Mouse (Mus musculus) forebrain, embryonic 12.5 days (tissue): ENCODE results near the gene Mcu. TPM values are rescaled to one million over a fixed set of nuclear protein-coding genes. Genes with fewer than 3 reads are reported as not detected.

ENCODE experiments used
- ATAC-seq: fragments of 200-750 bp; cut with Nextera tagmentation; 2 replicates; pipeline ENCODE4 v1.8.0; 2017; ENCODE audit warnings: moderate TSS enrichment; ENCODE audit not compliant: low FRiP score
- H3K27ac ChIP-seq: fragments of 300-500 bp; sonication (generic); 2 replicates; pipeline ENCODE4 v1.5.1; 2016; ENCODE audit warnings: mild to moderate bottlenecking
- H3K27me3 ChIP-seq: fragments of 300-500 bp; sonication (generic); 2 replicates; pipeline ENCODE4 v1.6.1; 2016; ENCODE audit warnings: mild to moderate bottlenecking
- H3K36me3 ChIP-seq: fragments of 300-500 bp; sonication (generic); replicated peaks from 2 replicates; pipeline ENCODE4 v1.6.1; 2016; ENCODE audit warnings: mild to moderate bottlenecking
- H3K4me1 ChIP-seq: fragments of 300-500 bp; sonication (generic); 2 replicates; pipeline ENCODE4 v1.6.1; 2016
- H3K4me2 ChIP-seq: fragments of 300-500 bp; sonication (generic); 2 replicates; pipeline ENCODE4 v1.6.1; 2016; ENCODE audit warnings: mild to moderate bottlenecking, moderate library complexity
- H3K4me3 ChIP-seq: fragments of 300-500 bp; sonication (generic); replicated peaks from 2 replicates; pipeline ENCODE4 v1.5.1; 2016; ENCODE audit warnings: mild to moderate bottlenecking
- H3K9ac ChIP-seq: fragments of 300-500 bp; sonication (generic); 2 replicates; pipeline ENCODE4 v1.6.1; 2016; ENCODE audit warnings: mild to moderate bottlenecking
- H3K9me3 ChIP-seq: fragments of 300-500 bp; sonication (generic); 2 replicates; pipeline ENCODE4 v1.6.1; 2016
- WGBS: fragments of 180-500 bp; shearing (Covaris S2); methylation state at CpG from one replicate; pipeline ENCODE4 v1.1.7; 2016; 5-methylcytosine and 5-hydroxymethylcytosine counted together
- polyA plus RNA-seq: library from polyadenylated mRNA; unstranded; fragments of >200 nt; fragmentation: Nextera tagmentation; extraction: Ambion mirVana; gene quantifications from 2 replicates; pipeline ENCODE4 v1.2.1, GENCODE M21; 2016

Gene Mcu
- polyA plus RNA-seq, 1 experiment from 2014 or later: 16.1 TPM

- H3K36me3 ChIP-seq: no peaks in the 10 kb centered on the region
- H3K27ac ChIP-seq: no peak overlapping the region
- no peak for ATAC-seq
- no peaks in the 10 kb centered on the region for H3K27me3 ChIP-seq
- 72% methylated on average over 2 of the region's 2 CpGs for WGBS
- H3K4me3 ChIP-seq: no peak overlapping the region
- H3K4me2 ChIP-seq: no peak overlapping the region
- H3K9me3 ChIP-seq: no peaks in the 10 kb centered on the region
- H3K9ac ChIP-seq: no peak overlapping the region
- no peaks in the 10 kb centered on the region for H3K4me1 ChIP-seq
Measured at GRCm38 (mm10) chr10:59636048-59636447, 19.6 kb upstream of the Mcu start.

GRCm38 (mm10) chr10:59629506-59629782 lies 13.0 kb upstream of the Mcu start:
- Histone ChIP-seq H3K4me3 (no peak overlapping the region), H3K4me1 (peaks cover 20% of the 10 kb centered on the region), H3K27ac (no peak overlapping the region), H3K4me2 (no peak overlapping the region), H3K36me3 (no peaks in the 10 kb centered on the region), H3K27me3 (peaks cover 4% of the 10 kb centered on the region; the same call in 1 of the 2 replicates), H3K9ac (no peak overlapping the region), H3K9me3 (no peaks in the 10 kb centered on the region)
- ATAC-seq: no peak
- 82% methylated on average over 4 of the region's 4 CpGs for WGBS

GRCm38 (mm10) chr10:59628641-59629505 lies 12.4 kb upstream of the Mcu start:
- no peak overlapping the region for H3K4me2 ChIP-seq
- H3K36me3 ChIP-seq: no peaks in the 10 kb centered on the region
- peaks cover 4% of the 10 kb centered on the region; the same call in 1 of the 2 replicates for H3K27me3 ChIP-seq
- no peak for ATAC-seq
- H3K4me3 ChIP-seq: no peak overlapping the region
- 0 out of 2 replicates have a peak overlapping the region, but pooled peaks have one; percentile 11 for H3K27ac ChIP-seq
- no peaks in the 10 kb centered on the region for H3K9me3 ChIP-seq
- H3K4me1 ChIP-seq: peaks cover 20% of the 10 kb centered on the region
- H3K9ac ChIP-seq: no peak overlapping the region
- 40% methylated on average over 17 of the region's 17 CpGs for WGBS

- H3K27me3 ChIP-seq: peaks cover 4% of the 10 kb centered on the region; the same call in 1 of the 2 replicates
- H3K36me3 ChIP-seq: no peaks in the 10 kb centered on the region
- H3K4me1 ChIP-seq: peaks cover 10% of the 10 kb centered on the region
- ATAC-seq: no peak
- no peaks in the 10 kb centered on the region for H3K9me3 ChIP-seq
- 76% methylated on average over 5 of the region's 5 CpGs for WGBS
- no peak overlapping the region for H3K4me2 ChIP-seq
- H3K27ac ChIP-seq: no peak overlapping the region
- no peak overlapping the region for H3K9ac ChIP-seq
- no peak overlapping the region for H3K4me3 ChIP-seq
Measured at GRCm38 (mm10) chr10:59623496-59623895, 7.0 kb upstream of the Mcu start.

- Histone ChIP-seq H3K27me3 (peaks cover 4% of the 10 kb centered on the region; the same call in 1 of the 2 replicates), H3K4me2 (no peak overlapping the region), H3K9ac (no peak overlapping the region), H3K4me3 (no peak overlapping the region), H3K36me3 (no peaks in the 10 kb centered on the region), H3K27ac (no peak overlapping the region), H3K4me1 (peaks cover 5% of the 10 kb centered on the region), H3K9me3 (no peaks in the 10 kb centered on the region)
- WGBS: 82% methylated on average over 10 of the region's 10 CpGs
- no peak for ATAC-seq
Measured at GRCm38 (mm10) chr10:59621355-59621754, 4.9 kb upstream of the Mcu start.

GRCm38 (mm10) chr10:59617776-59618175 lies 1.3 kb upstream of the Mcu start:
- H3K4me1 ChIP-seq: peaks cover 22% of the 10 kb centered on the region
- no peaks in the 10 kb centered on the region for H3K9me3 ChIP-seq
- ATAC-seq: no peak
- no peak overlapping the region for H3K4me3 ChIP-seq
- no peaks in the 10 kb centered on the region for H3K36me3 ChIP-seq
- no peaks in the 10 kb centered on the region for H3K27me3 ChIP-seq
- 94% methylated on average over 7 of the region's 7 CpGs for WGBS
- H3K27ac ChIP-seq: no peak overlapping the region
- no peak overlapping the region for H3K4me2 ChIP-seq
- no peak overlapping the region for H3K9ac ChIP-seq

GRCm38 (mm10) chr10:59615981-59616520 lies 441 bp downstream of the Mcu start, which contains the start of gene Gm10322:
Gene Gm10322 (plus strand): TSS chr10:59616063.
- H3K27me3 ChIP-seq: no peaks in the 10 kb centered on the region
- peak within 1 kb of the TSS; percentile 87 for H3K4me2 ChIP-seq
- no peaks in the 10 kb centered on the region for H3K9me3 ChIP-seq
- H3K36me3 ChIP-seq: no peaks in the 10 kb centered on the region
- peak; percentile 76 for ATAC-seq
- WGBS: 0% methylated on average over 43 of the region's 51 CpGs
- peak within 1 kb of the TSS; percentile 80 for H3K27ac ChIP-seq
- peaks cover 22% of the 10 kb centered on the region for H3K4me1 ChIP-seq
- peak within 1 kb of the TSS; percentile 74 for H3K4me3 ChIP-seq
- peak within 1 kb of the TSS; percentile 83 for H3K9ac ChIP-seq

- Histone ChIP-seq H3K4me1 (peaks cover 22% of the 10 kb centered on the region), H3K9me3 (no peaks in the 10 kb centered on the region), H3K27me3 (no peaks in the 10 kb centered on the region), H3K4me2 (peak overlapping the region; percentile 87), H3K9ac (peak overlapping the region; percentile 83), H3K36me3 (no peaks in the 10 kb centered on the region), H3K4me3 (peak overlapping the region; percentile 74), H3K27ac (no peak overlapping the region)
- ATAC-seq: no peak
- 32% methylated on average over 5 of the region's 5 CpGs for WGBS
Measured at GRCm38 (mm10) chr10:59615411-59615810, 1.1 kb downstream of the Mcu start.

GRCm38 (mm10) chr10:59614141-59614540 lies 2.4 kb downstream of the Mcu start:
- no peak overlapping the region for H3K27ac ChIP-seq
- H3K9me3 ChIP-seq: no peaks in the 10 kb centered on the region
- no peaks in the 10 kb centered on the region for H3K36me3 ChIP-seq
- no peak overlapping the region for H3K9ac ChIP-seq
- WGBS: 84% methylated on average over 5 of the region's 5 CpGs
- H3K27me3 ChIP-seq: no peaks in the 10 kb centered on the region
- peaks cover 22% of the 10 kb centered on the region for H3K4me1 ChIP-seq
- 0 out of 2 replicates have a peak overlapping the region, but pooled peaks have one; percentile 13 for H3K4me2 ChIP-seq
- no peak for ATAC-seq
- H3K4me3 ChIP-seq: no peak overlapping the region

GRCm38 (mm10) chr10:59613276-59613675 lies 3.2 kb downstream of the Mcu start:
- H3K4me1 ChIP-seq: peaks cover 23% of the 10 kb centered on the region
- ATAC-seq: no peak
- H3K9me3 ChIP-seq: no peaks in the 10 kb centered on the region
- no peak overlapping the region for H3K4me3 ChIP-seq
- no peaks in the 10 kb centered on the region for H3K27me3 ChIP-seq
- WGBS: 74% methylated on average over 5 of the region's 5 CpGs
- H3K4me2 ChIP-seq: no peak overlapping the region
- H3K27ac ChIP-seq: no peak overlapping the region
- H3K36me3 ChIP-seq: no peaks in the 10 kb centered on the region
- no peak overlapping the region for H3K9ac ChIP-seq

GRCm38 (mm10) chr10:59604879-59605464 lies 11.5 kb downstream of the Mcu start:
- Histone ChIP-seq H3K27ac (no peak overlapping the region), H3K27me3 (no peaks in the 10 kb centered on the region), H3K36me3 (no peaks in the 10 kb centered on the region), H3K4me1 (0 out of 2 replicates have a peak, but pooled peaks cover 5% of the 10 kb centered on the region), H3K4me3 (no peak overlapping the region), H3K4me2 (no peak overlapping the region), H3K9me3 (no peaks in the 10 kb centered on the region), H3K9ac (no peak overlapping the region)
- ATAC-seq: no peak
- 88% methylated on average over 11 of the region's 11 CpGs for WGBS

GRCm38 (mm10) chr10:59603843-59604242 lies 12.6 kb downstream of the Mcu start:
- no peak for ATAC-seq
- WGBS: 65% methylated on average over 5 of the region's 5 CpGs

More at GRCm38 (mm10) chr10:59603843-59604242, 12.6 kb downstream of the Mcu start:
- Histone ChIP-seq H3K4me1 (0 out of 2 replicates have a peak, but pooled peaks cover 5% of the 10 kb centered on the region), H3K27me3 (no peaks in the 10 kb centered on the region), H3K9ac (no peak overlapping the region), H3K4me3 (no peak overlapping the region), H3K27ac (no peak overlapping the region), H3K36me3 (no peaks in the 10 kb centered on the region), H3K9me3 (no peaks in the 10 kb centered on the region), H3K4me2 (no peak overlapping the region)
